Mouse (Mus musculus): ENCODE results near the gene Syt1.

DNA sequence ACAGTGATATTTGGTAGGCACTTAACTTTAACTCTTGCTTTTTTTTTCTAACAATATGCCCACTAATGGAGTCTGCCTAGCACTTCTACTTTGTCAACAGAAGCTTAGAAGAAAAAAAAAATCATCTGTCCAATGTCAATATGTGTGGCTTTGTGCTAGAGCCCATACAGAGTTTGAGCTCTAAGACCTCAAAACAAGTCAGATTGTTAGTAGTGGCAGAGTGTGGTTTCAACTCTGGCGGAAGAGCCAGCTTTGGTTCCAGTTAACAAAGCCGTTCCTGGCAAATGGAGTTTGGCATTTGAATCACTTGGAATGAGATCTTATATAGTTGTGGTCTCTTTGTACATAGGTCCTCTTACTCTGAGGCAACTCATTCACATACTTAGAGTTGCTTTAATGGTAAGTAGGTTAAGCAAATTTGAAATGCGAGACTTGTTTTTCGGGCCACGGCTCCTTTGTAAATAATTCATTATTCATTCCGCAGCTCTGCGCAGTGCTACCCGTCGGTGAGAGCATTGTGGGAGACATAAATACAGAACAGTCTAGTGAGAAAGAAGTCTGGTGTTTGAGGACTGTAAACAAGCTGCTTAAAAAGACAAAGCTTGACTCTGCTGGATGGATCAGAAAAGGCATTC, 429.9 kb downstream of the Syt1 start:
- TF ChIP-seq CTCF (IDR thresholded peaks at IDR 0.05; ENCODE audit: borderline replicate concordance, insufficient read depth, low read length) = no peak
- no peak for TF ChIP-seq POLR2A (IDR thresholded peaks at IDR 0.05; ENCODE audit: low read depth, low read length)

All from embryonic fibroblast, embryonic 13.5 days (primary cell).